Mouse (Mus musculus) urinary bladder, postnatal 36 days (tissue): Measurements from ENCODE around the gene Nyap1.

ENCODE experiments used
- DNase-seq, 2 experiments: peaks; one replicate each; pipeline ENCODE4 v3.0.0; 2022; ENCODE audit warnings: low spot score in 2 of 2, mixed read lengths in 1 of 2

Gene Nyap1

DNA sequence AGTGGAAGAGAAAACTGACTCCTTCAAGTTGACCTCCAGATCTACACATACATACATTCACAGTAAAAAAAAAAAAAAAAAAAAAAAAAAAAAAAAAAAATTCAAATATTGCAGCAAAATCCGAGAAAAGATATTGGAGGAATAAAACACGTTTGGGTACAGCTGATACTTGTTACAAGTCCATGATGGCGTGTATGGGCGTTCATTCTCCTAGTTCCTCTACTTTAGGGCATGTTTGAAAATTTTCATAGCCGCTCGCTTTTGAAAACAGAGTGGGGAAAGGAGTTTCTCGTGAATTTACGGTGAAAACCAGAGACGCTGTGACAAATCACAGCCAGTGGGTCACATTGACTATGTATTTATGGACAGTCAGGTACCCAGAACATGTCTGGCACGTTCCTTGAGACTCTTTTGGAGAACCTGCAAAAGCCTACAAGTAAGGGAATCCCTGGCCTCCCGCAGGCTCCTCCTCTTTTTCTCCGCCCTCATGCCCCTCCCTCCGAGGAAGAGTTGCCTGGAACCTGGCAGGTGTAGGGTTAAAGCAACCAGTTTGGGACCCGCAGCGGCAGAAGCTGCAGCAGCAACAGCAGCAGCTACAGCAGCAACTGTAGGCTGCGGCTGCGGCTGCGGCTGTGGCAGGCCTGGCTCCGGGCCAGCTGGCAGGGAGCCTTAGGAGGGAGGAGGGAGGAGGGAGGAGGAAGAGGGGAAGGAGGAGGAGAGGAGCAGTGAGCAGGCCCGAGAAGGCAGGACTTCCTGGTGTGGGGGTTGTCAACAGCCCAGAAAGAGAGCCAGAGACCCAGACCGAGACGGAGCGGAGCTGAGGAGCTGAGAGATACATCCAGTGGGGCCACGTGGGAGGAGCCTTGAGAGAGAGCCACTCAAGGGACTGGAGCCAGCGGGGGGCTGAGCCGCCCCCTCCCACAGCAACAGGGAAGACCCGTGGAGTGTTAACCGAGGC lies 4.1 kb upstream of the Nyap1 start, which contains the start of gene Tsc22d4:
TSS of gene Tsc22d4 (plus strand) at position 517 of the 958 bp plus-strand sequence.
- DNase-seq: peak; percentile 81 to 90

- no peak for DNase-seq
Measured at GRCm38 (mm10) chr5:137744197-137744596, 2.8 kb upstream of the Nyap1 start.

GRCm38 (mm10) chr5:137742836-137743235 lies 1.4 kb upstream of the Nyap1 start:
- no peak for DNase-seq

DNA sequence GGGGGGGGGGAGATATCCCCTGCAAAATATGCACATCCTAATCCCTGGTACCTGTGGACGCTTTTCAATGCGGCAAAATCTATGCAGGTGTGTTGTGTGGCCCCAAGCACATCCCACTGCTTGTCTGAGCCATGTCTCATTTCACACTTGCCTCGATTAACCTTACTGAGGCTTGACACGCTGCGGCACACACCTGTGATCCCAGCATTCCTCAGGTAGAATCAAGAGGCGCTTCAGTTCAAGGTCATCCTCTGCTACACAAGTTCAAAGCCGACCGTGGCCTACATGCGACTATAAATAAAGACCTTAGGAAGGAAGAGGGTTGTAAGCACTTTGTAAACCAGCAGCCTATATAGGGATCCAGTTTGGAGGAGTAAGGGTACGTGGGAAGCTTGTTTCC lies 641 bp upstream of the Nyap1 start:
- no peak for DNase-seq

- no peak for DNase-seq
Measured at GRCm38 (mm10) chr5:137740506-137740905, 901 bp downstream of the Nyap1 start.

DNA sequence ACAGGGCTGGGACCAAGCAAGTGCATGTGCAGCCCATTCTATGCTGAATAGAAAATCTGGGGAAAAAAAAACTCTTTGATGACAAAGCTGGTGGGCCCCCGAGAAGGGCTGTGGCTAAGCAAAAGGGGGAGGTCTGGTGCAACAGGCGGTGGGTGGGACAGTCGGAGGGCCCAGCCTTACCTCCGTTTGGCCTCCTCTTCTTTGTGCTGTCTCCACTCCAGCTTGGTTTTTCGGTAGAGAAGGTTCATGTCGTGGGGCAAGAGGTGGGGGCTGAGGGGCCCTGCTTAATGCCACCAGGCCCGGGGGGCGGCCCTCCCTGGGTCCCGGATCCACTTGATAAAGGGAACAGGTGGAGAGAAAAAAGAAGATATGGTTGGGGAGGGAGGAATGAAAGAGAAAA lies 1.9 kb downstream of the Nyap1 start:
- DNase-seq: no peak

GRCm38 (mm10) chr5:137738516-137738915 lies 2.9 kb downstream of the Nyap1 start:
- no peak for DNase-seq

- DNase-seq: no peak
Measured at GRCm38 (mm10) chr5:137737400-137737940, 3.9 kb downstream of the Nyap1 start.

- no peak for DNase-seq
Measured at GRCm38 (mm10) chr5:137734289-137735061, 6.9 kb downstream of the Nyap1 start.

GRCm38 (mm10) chr5:137733638-137734288 lies 7.6 kb downstream of the Nyap1 start:
- no peak for DNase-seq

GRCm38 (mm10) chr5:137726767-137727166 lies 14.6 kb downstream of the Nyap1 start:
- DNase-seq: no peak

DNA sequence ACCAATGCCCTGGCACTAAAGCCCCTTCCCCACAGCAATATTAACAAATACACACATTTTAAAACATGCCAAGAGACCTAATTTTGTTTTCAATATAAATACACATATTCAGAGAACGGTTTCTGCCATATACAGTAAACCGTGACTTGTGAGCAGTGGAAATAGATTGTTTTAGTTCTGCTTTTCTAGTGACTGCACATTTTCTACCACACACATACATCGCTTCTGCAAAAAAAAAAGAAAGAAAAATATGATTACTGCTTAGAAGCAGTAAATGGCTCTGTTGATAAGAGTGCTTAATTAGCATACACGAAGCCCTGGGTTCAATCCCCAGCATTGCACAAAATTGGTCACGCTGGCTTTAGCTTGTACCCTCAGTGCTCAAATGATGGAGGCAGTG lies 17.6 kb downstream of the Nyap1 start:
- no peak for DNase-seq

DNA sequence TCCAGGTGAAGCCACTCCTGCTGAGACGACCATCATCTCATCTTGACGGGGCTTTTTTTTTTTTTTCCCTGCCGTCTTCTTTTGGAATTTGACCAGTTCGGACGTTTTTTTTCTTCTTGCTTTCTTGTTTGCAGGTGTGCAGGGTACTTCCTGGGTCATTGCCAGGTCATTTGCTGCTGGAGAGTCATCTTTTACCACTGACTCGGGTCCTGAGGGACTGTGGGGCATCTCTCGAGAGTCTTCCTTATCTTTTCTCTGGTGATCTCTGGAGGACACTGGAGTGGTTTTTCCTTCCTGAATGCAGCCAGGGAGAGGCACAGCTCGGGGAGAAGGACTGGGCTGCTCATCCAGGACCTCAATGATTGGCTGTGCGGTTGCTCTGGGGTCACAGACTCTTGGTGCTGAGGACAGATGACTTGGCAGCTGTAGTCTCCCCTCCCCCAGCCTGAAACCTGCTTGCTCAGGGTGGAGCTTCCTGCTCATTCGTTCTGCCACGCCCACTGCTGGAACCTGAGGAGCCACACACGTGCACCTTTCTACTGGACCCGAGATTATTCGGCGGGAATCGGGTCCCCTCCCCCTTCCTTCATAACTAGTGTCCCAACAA lies 20.7 kb downstream of the Nyap1 start:
- peak; percentile 32 to 38 for DNase-seq

DNA sequence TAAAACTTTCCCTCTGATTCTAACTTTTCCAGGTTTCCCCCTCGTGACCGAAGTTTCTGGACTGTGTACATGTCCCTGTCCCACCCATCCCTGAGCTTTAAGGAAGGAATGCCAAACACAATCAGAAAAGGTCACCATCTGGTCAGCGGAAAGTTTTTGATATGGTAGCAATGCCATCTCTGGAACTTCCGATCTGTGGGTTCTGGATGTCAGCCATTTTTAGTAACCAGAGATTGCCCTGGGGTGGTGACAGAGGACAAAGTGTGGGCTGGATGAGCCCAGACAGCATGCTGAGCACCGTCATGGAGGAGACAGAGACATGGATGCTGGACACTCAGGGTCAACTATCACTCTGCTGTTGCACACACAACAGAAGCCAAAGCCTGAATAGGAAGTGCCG lies 22.3 kb downstream of the Nyap1 start:
- DNase-seq: no peak

GRCm38 (mm10) chr5:137718020-137718790 lies 23.2 kb downstream of the Nyap1 start:
- DNase-seq: no peak

GRCm38 (mm10) chr5:137715685-137716084 lies 25.7 kb downstream of the Nyap1 start:
- DNase-seq: no peak

DNA sequence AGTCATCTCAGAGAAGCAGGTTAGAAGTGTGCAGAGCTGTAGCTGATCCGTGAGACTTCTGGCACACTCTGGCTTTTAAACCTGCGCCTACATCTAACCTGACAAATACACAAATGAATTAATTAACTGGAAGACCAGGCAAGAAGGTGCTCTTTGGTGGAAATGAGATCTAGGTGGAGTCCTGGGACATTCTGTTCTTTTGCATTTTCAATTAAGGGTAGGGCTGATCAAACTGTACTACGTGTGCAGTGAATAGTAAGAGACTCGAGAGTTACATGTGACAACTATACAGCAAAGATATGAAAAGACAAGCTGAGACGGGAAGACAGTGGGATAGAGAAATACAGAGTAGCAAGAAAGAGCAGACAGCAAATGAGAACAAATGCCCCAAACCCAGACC lies 28.0 kb downstream of the Nyap1 start:
- no peak for DNase-seq

- DNase-seq: peak; percentile 85 to 89
Measured at GRCm38 (mm10) chr5:137706913-137707633, 34.3 kb downstream of the Nyap1 start.

DNA sequence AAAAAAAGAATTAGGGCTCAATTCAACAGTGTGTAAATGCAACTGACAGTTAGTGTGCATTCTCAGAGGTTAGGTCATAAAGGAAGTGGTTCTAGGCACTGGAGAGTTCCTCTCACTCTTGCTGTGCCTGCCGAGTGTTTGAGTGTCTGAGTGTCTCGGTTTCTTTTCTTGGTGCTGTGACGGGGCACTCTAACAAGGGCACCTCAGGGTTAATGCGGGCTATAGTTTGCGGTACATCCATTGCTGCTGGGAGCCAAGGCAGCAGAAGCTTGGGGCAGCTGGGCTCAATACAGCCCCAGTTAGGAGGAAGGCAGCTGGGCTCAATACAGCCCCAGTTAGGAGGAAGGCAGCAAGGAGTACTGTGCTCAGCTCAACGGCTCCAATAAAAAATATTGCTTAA lies 36.2 kb downstream of the Nyap1 start:
- DNase-seq: no peak

GRCm38 (mm10) chr5:137699850-137700249 lies 41.6 kb downstream of the Nyap1 start:
- no peak for DNase-seq
